ENCODE assay signal across 7 mouse cellular contexts in the genomic region with DNA sequence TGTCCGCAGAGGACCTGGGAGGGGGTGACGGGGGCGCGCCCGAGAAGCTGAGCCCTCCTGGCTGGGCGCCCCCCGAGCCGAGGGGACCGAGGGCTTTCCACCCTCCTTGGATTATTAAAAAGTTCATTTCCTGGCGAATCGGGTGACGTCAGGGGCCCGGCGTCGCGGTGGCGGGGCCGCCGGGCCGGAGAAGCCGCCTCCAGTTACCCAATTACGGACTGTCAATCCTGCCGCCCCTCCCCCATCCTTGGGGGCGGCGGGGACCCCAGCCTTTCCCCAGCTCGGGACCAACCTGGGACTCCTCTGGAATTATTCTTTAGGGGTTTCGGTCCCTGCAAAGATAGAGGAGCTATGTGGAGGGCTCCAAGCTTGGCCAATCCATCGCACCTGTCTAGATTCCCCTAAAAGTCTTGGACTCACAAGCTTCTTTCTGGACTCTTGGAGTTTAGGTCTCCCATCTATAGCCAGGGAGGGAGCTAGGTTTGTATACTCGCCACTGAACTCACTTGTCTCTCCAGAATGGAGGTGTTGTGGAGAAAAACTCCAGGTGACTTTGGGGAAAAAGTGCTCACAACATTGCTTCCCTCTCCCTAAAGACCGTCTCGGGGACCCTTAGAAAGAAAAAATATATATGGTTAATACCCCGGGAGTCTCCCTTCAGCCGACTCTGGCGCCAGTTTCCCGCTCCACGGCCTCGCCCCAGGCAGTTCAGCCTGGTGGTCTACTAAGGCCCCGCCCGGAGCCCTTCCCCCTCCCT. TPM values are rescaled to one million over a fixed set of nuclear protein-coding genes. Genes with fewer than 3 reads are reported as not detected.
DNase-seq lines count a peak whose midpoint lies in the region; ATAC-seq and TF ChIP-seq lines count a peak whose summit lies in the region.

No protein-coding gene starts in this region.

- peak overlapping the region; percentile 50 for H3K4me3 ChIP-seq in embryonic facial prominence, embryonic 15.5 days (replicated peaks)
- peak overlapping the region; percentile 40 for H3K4me3 ChIP-seq in hindbrain, embryonic 12.5 days
- peak overlapping the region; percentile 42 for H3K4me3 ChIP-seq in liver, embryonic 16.5 days (ENCODE audit: low read depth, low read length)
- H3K4me3 ChIP-seq in olfactory bulb, adult 2 months (ENCODE audit: insufficient read depth, low read depth, low read length), result peak overlapping the region; percentile 9; the same call in 1 of the 2 replicates

- H3K27ac ChIP-seq in embryonic facial prominence, embryonic 15.5 days (replicated peaks), result 0 out of 2 replicates have a peak overlapping the region, but pooled peaks have one; percentile 59
- peak overlapping the region; percentile 40; the same call in 1 of the 2 replicates for H3K27ac ChIP-seq in hindbrain, embryonic 12.5 days
- H3K27ac ChIP-seq in liver, embryonic 16.5 days (ENCODE audit: low read length), result no peak overlapping the region
- no peak overlapping the region for H3K27ac ChIP-seq in olfactory bulb, adult 2 months (ENCODE audit: insufficient read depth, low read depth, low read length)

- H3K27me3 ChIP-seq in embryonic facial prominence, embryonic 15.5 days, result peaks cover 100% of the 10 kb centered on the region
- H3K27me3 ChIP-seq in hindbrain, embryonic 12.5 days, result peaks cover 100% of the 10 kb centered on the region
- peaks cover 100% of the 10 kb centered on the region for H3K27me3 ChIP-seq in liver, embryonic 16.5 days (ENCODE audit: control insufficient read depth, insufficient read depth, low read depth, low read length)

- 1% methylated on average over 35 of the region's 39 CpGs for WGBS in embryonic facial prominence, embryonic 15.5 days
- 1% methylated on average over 39 of the region's 39 CpGs for WGBS in hindbrain, embryonic 12.5 days
- 1% methylated on average over 39 of the region's 39 CpGs for WGBS in liver, embryonic 16.5 days (ENCODE audit: insufficient replicate concordance)
- 2% methylated on average over 39 of the region's 39 CpGs for WGBS in olfactory bulb, adult 2 months

- no peak for TF ChIP-seq POLR2A in olfactory bulb, adult 2 months (IDR thresholded peaks at IDR 0.05; ENCODE audit: insufficient read depth, low read depth, low read length)

- H3K4me2 ChIP-seq in embryonic facial prominence, embryonic 15.5 days (replicated peaks), result peak overlapping the region; percentile 67
- peak overlapping the region; percentile 60 for H3K4me2 ChIP-seq in hindbrain, embryonic 12.5 days (replicated peaks)
- H3K4me2 ChIP-seq in liver, embryonic 16.5 days (ENCODE audit: low read depth, low read length), result peak overlapping the region; percentile 69

- peak; percentile 35 for DNase-seq in ZHBTc4 (ENCODE audit: low read depth, low spot score)
- DNase-seq in layer of hippocampus, adult 9-11 months, result no peak
- no peak for DNase-seq in cerebellum, postnatal 14 days

- no peaks in the 10 kb centered on the region for H3K36me3 ChIP-seq in embryonic facial prominence, embryonic 15.5 days
- no peaks in the 10 kb centered on the region for H3K36me3 ChIP-seq in hindbrain, embryonic 12.5 days
- H3K36me3 ChIP-seq in liver, embryonic 16.5 days (ENCODE audit: control insufficient read depth, insufficient read depth), result no peaks in the 10 kb centered on the region

- peaks cover 56% of the 10 kb centered on the region for H3K4me1 ChIP-seq in embryonic facial prominence, embryonic 15.5 days
- H3K4me1 ChIP-seq in hindbrain, embryonic 12.5 days, result peaks cover 43% of the 10 kb centered on the region
- peaks cover 39% of the 10 kb centered on the region for H3K4me1 ChIP-seq in liver, embryonic 16.5 days (ENCODE audit: control insufficient read depth, low read depth, low read length)
- H3K4me1 ChIP-seq in olfactory bulb, adult 2 months (ENCODE audit: control insufficient read depth, insufficient read depth, low read length), result peaks cover 18% of the 10 kb centered on the region

- 0 out of 2 replicates have a peak overlapping the region, but pooled peaks have one; percentile 12 for H3K9ac ChIP-seq in embryonic facial prominence, embryonic 15.5 days
- H3K9ac ChIP-seq in hindbrain, embryonic 12.5 days, result peak overlapping the region; percentile 23
- H3K9ac ChIP-seq in liver, embryonic 16.5 days (ENCODE audit: low read depth, low read length), result no peak overlapping the region

- no peak for TF ChIP-seq CTCF in olfactory bulb, adult 2 months (IDR thresholded peaks at IDR 0.05; ENCODE audit: insufficient read depth, low read depth, low read length)

- no peak for ATAC-seq in embryonic facial prominence, embryonic 15.5 days (ENCODE audit: insufficient number of reproducible peaks, low FRiP score, low TSS enrichment, low read depth)
- no peak for ATAC-seq in hindbrain, embryonic 12.5 days (ENCODE audit: low FRiP score)
- no peak for ATAC-seq in liver, embryonic 16.5 days (ENCODE audit: low read depth)

- no peaks in the 10 kb centered on the region for H3K9me3 ChIP-seq in embryonic facial prominence, embryonic 15.5 days (replicated peaks)
- no peaks in the 10 kb centered on the region for H3K9me3 ChIP-seq in hindbrain, embryonic 12.5 days (replicated peaks)
- H3K9me3 ChIP-seq in liver, embryonic 16.5 days (replicated peaks; ENCODE audit: control insufficient read depth, low read length), result no peaks in the 10 kb centered on the region

RNA-seq across cellular contexts. Expression of gene Gata2, which starts 3.8 kb away (rescaled TPM):
- 43.8 and 56.3 TPM in 2 replicates for polyA plus RNA-seq in embryonic facial prominence, embryonic 15.5 days (2015; fragmentation: Nextera tagmentation; extraction: Ambion mirVana)
- polyA plus RNA-seq in hindbrain, embryonic 12.5 days (2016; fragmentation: Nextera tagmentation; extraction: Ambion mirVana), result 29.4 and 43.6 TPM in 2 replicates
- polyA plus RNA-seq in liver, embryonic 16.5 days (2015; fragmentation: Nextera tagmentation; extraction: Ambion mirVana), result 3.0 and 3.7 TPM in 2 replicates
- polyA plus RNA-seq in olfactory bulb, adult 2 months (2012; ENCODE audit: insufficient read depth, insufficient read length, low replicate concordance, missing spikeins), result not detected in 2 replicates

RNA-seq across cellular contexts. Expression of gene Dnajb8, which starts 24.6 kb away (rescaled TPM):
- polyA plus RNA-seq in embryonic facial prominence, embryonic 15.5 days (2015; fragmentation: Nextera tagmentation; extraction: Ambion mirVana), result not detected in 2 replicates
- not detected in 2 replicates for polyA plus RNA-seq in hindbrain, embryonic 12.5 days (2016; fragmentation: Nextera tagmentation; extraction: Ambion mirVana)
- not detected in 2 replicates for polyA plus RNA-seq in liver, embryonic 16.5 days (2015; fragmentation: Nextera tagmentation; extraction: Ambion mirVana)
- not detected in 2 replicates for polyA plus RNA-seq in olfactory bulb, adult 2 months (2012; ENCODE audit: insufficient read depth, insufficient read length, low replicate concordance, missing spikeins)

Comparison
In these comparisons a context has a peak if more than half of its experiments do, and no peak if none do; other contexts are left out.
1. H3K27ac ChIP-seq: peak in embryonic facial prominence, embryonic 15.5 days (single experiment) and hindbrain, embryonic 12.5 days (single experiment); none in liver, embryonic 16.5 days (single experiment) and olfactory bulb, adult 2 months (single experiment).
2. Peak in every context shown above with its lines, with median percentiles within 50 percentile points of each other: H3K4me2 ChIP-seq and H3K4me3 ChIP-seq.